Mouse (Mus musculus) adrenal gland, postnatal 25 days (tissue): ENCODE measurements around the gene Sarnp. TPM values are rescaled to one million over a fixed set of nuclear protein-coding genes. Genes with fewer than 3 reads are reported as not detected.
A peak's percentile ranks its signal among the peaks of the same experiment; 100 is the strongest.

ENCODE experiments used
- DNase-seq: peaks from one replicate; pipeline ENCODE4 v3.0.0; 2021; ENCODE audit warnings: mixed read lengths
- long read RNA-seq: library from polyadenylated mRNA; stranded (forward); transcript quantifications from one replicate; pipeline ENCODE4 v2.0.0, GENCODE M21; 2021
- total RNA-seq: library from RNA; stranded (reverse); gene quantifications from 2 replicates; pipeline ENCODE4 v1.2.3, GENCODE M21; 2021

Gene Sarnp
- 54.6 and 63.2 TPM in 2 replicates for total RNA-seq
- long read RNA-seq, transcript Sarnp-201 (11 exons, 918 nt), result major isoform, 62 of 89 reads
- long read RNA-seq, partial matches to known transcripts, result 2 of 89 reads
- long read RNA-seq, other reads (novel, unspliced or antisense), result 25 of 89 reads

- no peak for DNase-seq
These were observed at the start of gene Sarnp for GRCm38 (mm10) chr10:128817033-128817432. Gene Sarnp, plus strand, starts transcription at chr10:128817333.

- DNase-seq, result no peak
These were observed 44.2 kb upstream of the Sarnp start for GRCm38 (mm10) chr10:128772895-128773294.

GRCm38 (mm10) chr10:128773685-128774084 is 43.4 kb upstream of the Sarnp start:
- DNase-seq, result no peak

- DNase-seq, result no peak
These were observed 38.7 kb upstream of the Sarnp start for GRCm38 (mm10) chr10:128778441-128778840.

- DNase-seq, result peak; percentile 67
These were observed 37.9 kb upstream of the Sarnp start for GRCm38 (mm10) chr10:128779011-128779795.

- DNase-seq, result no peak
These were observed 36.9 kb upstream of the Sarnp start for GRCm38 (mm10) chr10:128780200-128780599.

- peak; percentile 43 for DNase-seq
These were observed 26.6 kb upstream of the Sarnp start, which contains the start of gene Mmp19 for GRCm38 (mm10) chr10:128790398-128791124. Gene Mmp19, plus strand, starts transcription at chr10:128790910.

GRCm38 (mm10) chr10:128792041-128792440 is 25.1 kb upstream of the Sarnp start:
- no peak for DNase-seq

GRCm38 (mm10) chr10:128793258-128793657 is 23.9 kb upstream of the Sarnp start:
- DNase-seq, result no peak

GRCm38 (mm10) chr10:128794391-128794790 is 22.7 kb upstream of the Sarnp start:
- no peak for DNase-seq

GRCm38 (mm10) chr10:128795581-128795980 is 21.6 kb upstream of the Sarnp start:
- no peak for DNase-seq

GRCm38 (mm10) chr10:128798676-128799075 is 18.5 kb upstream of the Sarnp start:
- DNase-seq, result no peak

GRCm38 (mm10) chr10:128801981-128802495 is 15.1 kb upstream of the Sarnp start:
- no peak for DNase-seq

GRCm38 (mm10) chr10:128802956-128803355 is 14.2 kb upstream of the Sarnp start:
- DNase-seq, result no peak

- no peak for DNase-seq
These were observed 13.8 kb upstream of the Sarnp start for GRCm38 (mm10) chr10:128803361-128803760.

GRCm38 (mm10) chr10:128803771-128804270 is 13.3 kb upstream of the Sarnp start, which contains the start of gene Dnajc14:
Gene Dnajc14, plus strand, starts transcription at chr10:128804062.
- DNase-seq, result peak; percentile 47

- DNase-seq, result peak; percentile 59
These were observed 12.7 kb upstream of the Sarnp start, which contains the start of gene Tmem198b for GRCm38 (mm10) chr10:128804271-128805091. Gene Tmem198b, minus strand, starts transcription at chr10:128804370.

- peak; percentile 97 for DNase-seq
These were observed 11.8 kb upstream of the Sarnp start for GRCm38 (mm10) chr10:128805092-128806000.

- no peak for DNase-seq
These were observed 11.0 kb upstream of the Sarnp start for GRCm38 (mm10) chr10:128806086-128806485.

GRCm38 (mm10) chr10:128807018-128807417 is 10.1 kb upstream of the Sarnp start:
- no peak for DNase-seq
